ENCODE assay signal across 16 mouse cellular contexts in genomic region chr19:37022146-37022545, GRCm38 (mm10).
"Had no signal": no experiment of that assay in that cellular context is flagged by ENCODE, and none has a peak within 500 bp of the region (broad histone marks: within the 10 kb centered on the region; RNA-seq: fewer than 3 reads in every experiment).

No protein-coding gene starts in this region.

- H3K4me3 ChIP-seq: neural tube, embryonic 13.5 days; neural tube, embryonic 15.5 days; stomach, embryonic 15.5 days had no signal

- DNase-seq: retina, postnatal 1 day; right cerebral cortex, adult 18-20 months; right cerebral cortex, postnatal 14 days; right cerebral cortex, postnatal 25 days; right cerebral cortex, postnatal 4 days; spleen, adult 18-20 months; thymus, adult 18-20 months; thymus, adult 2 months; thymus, postnatal 14 days; thymus, postnatal 25 days; thymus, postnatal 36 days; thymus, postnatal 4 days had no signal

- H3K36me3 ChIP-seq: neural tube, embryonic 15.5 days; stomach, embryonic 15.5 days had no signal

- H3K9me3 ChIP-seq: neural tube, embryonic 13.5 days; neural tube, embryonic 15.5 days; stomach, embryonic 15.5 days had no signal

- H3K27me3 ChIP-seq: neural tube, embryonic 13.5 days; neural tube, embryonic 15.5 days; stomach, embryonic 15.5 days had no signal

- H3K9ac ChIP-seq: neural tube, embryonic 13.5 days; neural tube, embryonic 15.5 days; stomach, embryonic 15.5 days had no signal

- H3K27ac ChIP-seq: neural tube, embryonic 13.5 days; neural tube, embryonic 15.5 days; stomach, embryonic 15.5 days; stomach, postnatal 0 days had no signal

- H3K4me2 ChIP-seq: neural tube, embryonic 13.5 days; neural tube, embryonic 15.5 days; stomach, embryonic 15.5 days had no signal

- H3K4me1 ChIP-seq: stomach, embryonic 15.5 days had no signal
